Mouse (Mus musculus): Measurements from ENCODE around the gene Rgs7. TPM values are rescaled to one million over a fixed set of nuclear protein-coding genes. Genes with fewer than 3 reads are reported as not detected.

Gene Rgs7
- polyA plus RNA-seq, 1 experiment from 2014 or later: 0.33 TPM

GRCm38 (mm10) chr1:175040038-175040437, 452.3 kb downstream of the Rgs7 start:
- Histone ChIP-seq H3K36me3 (ENCODE audit: control insufficient read depth, insufficient read depth, low read length) (no peaks in the 10 kb centered on the region), H3K27me3 (ENCODE audit: control insufficient read depth, insufficient read depth, low read length) (no peaks in the 10 kb centered on the region), H3K4me1 (ENCODE audit: control insufficient read depth, insufficient read depth, low read length) (no peaks in the 10 kb centered on the region), H3K4me3 (ENCODE audit: low read depth, low read length) (no peak overlapping the region), H3K9me3 (ENCODE audit: control insufficient read depth, low read length) (no peaks in the 10 kb centered on the region), H3K27ac (replicated peaks; ENCODE audit: low read depth, low read length) (no peak overlapping the region), H3K9ac (ENCODE audit: low read length) (no peak overlapping the region), H3K4me2 (ENCODE audit: low read depth, severe bottlenecking) (no peak overlapping the region)
- DNase-seq (ENCODE audit: low spot score) (no peak), ATAC-seq (ENCODE audit: insufficient number of reproducible peaks, low FRiP score, low TSS enrichment, low read depth) (no peak)
- WGBS: 94% methylated on average over 4 of the region's 4 CpGs

- ATAC-seq (ENCODE audit: insufficient number of reproducible peaks, low FRiP score, low TSS enrichment, low read depth): no peak
- Histone ChIP-seq H3K4me1 (ENCODE audit: control insufficient read depth, insufficient read depth, low read length) (no peaks in the 10 kb centered on the region), H3K27me3 (ENCODE audit: control insufficient read depth, insufficient read depth, low read length) (no peaks in the 10 kb centered on the region), H3K9ac (ENCODE audit: low read length) (no peak overlapping the region), H3K27ac (replicated peaks; ENCODE audit: low read depth, low read length) (no peak overlapping the region), H3K4me2 (ENCODE audit: low read depth, severe bottlenecking) (no peak overlapping the region), H3K4me3 (ENCODE audit: low read depth, low read length) (no peak overlapping the region), H3K36me3 (ENCODE audit: control insufficient read depth, insufficient read depth, low read length) (no peaks in the 10 kb centered on the region), H3K9me3 (ENCODE audit: control insufficient read depth, low read length) (no peaks in the 10 kb centered on the region)
- DNase-seq (ENCODE audit: low spot score): no peak
- WGBS: 65% methylated on average over 6 of the region's 6 CpGs
Observed at GRCm38 (mm10) chr1:175039567-175039966, 452.7 kb downstream of the Rgs7 start.

- ATAC-seq (ENCODE audit: insufficient number of reproducible peaks, low FRiP score, low TSS enrichment, low read depth): peak; percentile 57; the same call in 1 of the 2 replicates
Observed at GRCm38 (mm10) chr1:175035461-175035860, 456.8 kb downstream of the Rgs7 start.

GRCm38 (mm10) chr1:175032015-175032414, 460.3 kb downstream of the Rgs7 start:
- H3K4me2 ChIP-seq (ENCODE audit: low read depth, severe bottlenecking): no peak overlapping the region
- peaks cover 6% of the 10 kb centered on the region for H3K4me1 ChIP-seq (ENCODE audit: control insufficient read depth, insufficient read depth, low read length)
- H3K27ac ChIP-seq (replicated peaks; ENCODE audit: low read depth, low read length): no peak overlapping the region
- H3K4me3 ChIP-seq (ENCODE audit: low read depth, low read length): no peak overlapping the region
- ATAC-seq (ENCODE audit: insufficient number of reproducible peaks, low FRiP score, low TSS enrichment, low read depth) (peak; percentile 7; the same call in 1 of the 2 replicates), DNase-seq (ENCODE audit: low spot score) (peak; percentile 22)
- no peaks in the 10 kb centered on the region for H3K36me3 ChIP-seq (ENCODE audit: control insufficient read depth, insufficient read depth, low read length)
- H3K9me3 ChIP-seq (ENCODE audit: control insufficient read depth, low read length): no peaks in the 10 kb centered on the region
- WGBS: 7% methylated on average over 6 of the region's 6 CpGs
- H3K9ac ChIP-seq (ENCODE audit: low read length): no peak overlapping the region
- no peaks in the 10 kb centered on the region for H3K27me3 ChIP-seq (ENCODE audit: control insufficient read depth, insufficient read depth, low read length)

More at GRCm38 (mm10) chr1:175035461-175035860, 456.8 kb downstream of the Rgs7 start:
- no peaks in the 10 kb centered on the region for H3K9me3 ChIP-seq (ENCODE audit: control insufficient read depth, low read length)
- no peak overlapping the region for H3K4me2 ChIP-seq (ENCODE audit: low read depth, severe bottlenecking)
- no peaks in the 10 kb centered on the region for H3K36me3 ChIP-seq (ENCODE audit: control insufficient read depth, insufficient read depth, low read length)
- 12% methylated on average over 5 of the region's 5 CpGs for WGBS
- H3K4me3 ChIP-seq (ENCODE audit: low read depth, low read length): no peak overlapping the region
- H3K27me3 ChIP-seq (ENCODE audit: control insufficient read depth, insufficient read depth, low read length): no peaks in the 10 kb centered on the region
- peak; percentile 25 for DNase-seq (ENCODE audit: low spot score)
- H3K9ac ChIP-seq (ENCODE audit: low read length): no peak overlapping the region
- H3K4me1 ChIP-seq (ENCODE audit: control insufficient read depth, insufficient read depth, low read length): no peaks in the 10 kb centered on the region
- H3K27ac ChIP-seq (replicated peaks; ENCODE audit: low read depth, low read length): no peak overlapping the region

- ATAC-seq (ENCODE audit: insufficient number of reproducible peaks, low FRiP score, low TSS enrichment, low read depth): peak; percentile 78
- Histone ChIP-seq H3K9me3 (ENCODE audit: control insufficient read depth, low read length) (no peaks in the 10 kb centered on the region), H3K9ac (ENCODE audit: low read length) (no peak overlapping the region), H3K4me3 (ENCODE audit: low read depth, low read length) (no peak overlapping the region), H3K27me3 (ENCODE audit: control insufficient read depth, insufficient read depth, low read length) (no peaks in the 10 kb centered on the region), H3K4me1 (ENCODE audit: control insufficient read depth, insufficient read depth, low read length) (peaks cover 6% of the 10 kb centered on the region), H3K36me3 (ENCODE audit: control insufficient read depth, insufficient read depth, low read length) (no peaks in the 10 kb centered on the region), H3K4me2 (ENCODE audit: low read depth, severe bottlenecking) (no peak overlapping the region), H3K27ac (replicated peaks; ENCODE audit: low read depth, low read length) (no peak overlapping the region)
- DNase-seq (ENCODE audit: low spot score): peak; percentile 47
- WGBS: 5% methylated on average over 9 of the region's 9 CpGs
Observed at GRCm38 (mm10) chr1:175028716-175029204, 463.5 kb downstream of the Rgs7 start.

- ATAC-seq (ENCODE audit: insufficient number of reproducible peaks, low FRiP score, low TSS enrichment, low read depth): no peak
- Histone ChIP-seq H3K4me2 (ENCODE audit: low read depth, severe bottlenecking) (no peak overlapping the region), H3K4me3 (ENCODE audit: low read depth, low read length) (no peak overlapping the region), H3K9me3 (ENCODE audit: control insufficient read depth, low read length) (no peaks in the 10 kb centered on the region), H3K27ac (replicated peaks; ENCODE audit: low read depth, low read length) (no peak overlapping the region), H3K4me1 (ENCODE audit: control insufficient read depth, insufficient read depth, low read length) (peaks cover 6% of the 10 kb centered on the region), H3K27me3 (ENCODE audit: control insufficient read depth, insufficient read depth, low read length) (no peaks in the 10 kb centered on the region), H3K9ac (ENCODE audit: low read length) (no peak overlapping the region), H3K36me3 (ENCODE audit: control insufficient read depth, insufficient read depth, low read length) (no peaks in the 10 kb centered on the region)
- 8% methylated on average over 4 of the region's 4 CpGs for WGBS
- peak; percentile 20 for DNase-seq (ENCODE audit: low spot score)
Observed at GRCm38 (mm10) chr1:175028267-175028666, 464.0 kb downstream of the Rgs7 start.

- H3K36me3 ChIP-seq (ENCODE audit: control insufficient read depth, insufficient read depth, low read length): no peaks in the 10 kb centered on the region
- H3K27me3 ChIP-seq (ENCODE audit: control insufficient read depth, insufficient read depth, low read length): no peaks in the 10 kb centered on the region
- no peak overlapping the region for H3K9ac ChIP-seq (ENCODE audit: low read length)
- 82% methylated on average over 7 of the region's 7 CpGs for WGBS
- H3K27ac ChIP-seq (replicated peaks; ENCODE audit: low read depth, low read length): no peak overlapping the region
- no peaks in the 10 kb centered on the region for H3K9me3 ChIP-seq (ENCODE audit: control insufficient read depth, low read length)
- H3K4me2 ChIP-seq (ENCODE audit: low read depth, severe bottlenecking): no peak overlapping the region
- DNase-seq (ENCODE audit: low spot score) (no peak), ATAC-seq (ENCODE audit: insufficient number of reproducible peaks, low FRiP score, low TSS enrichment, low read depth) (no peak)
- no peak overlapping the region for H3K4me3 ChIP-seq (ENCODE audit: low read depth, low read length)
- H3K4me1 ChIP-seq (ENCODE audit: control insufficient read depth, insufficient read depth, low read length): peaks cover 6% of the 10 kb centered on the region
Observed at GRCm38 (mm10) chr1:175025781-175026309, 466.5 kb downstream of the Rgs7 start.

GRCm38 (mm10) chr1:175024136-175024535, 468.2 kb downstream of the Rgs7 start:
- 86% methylated on average over 1 of the region's 1 CpGs for WGBS
- H3K4me1 ChIP-seq (ENCODE audit: control insufficient read depth, insufficient read depth, low read length): peaks cover 6% of the 10 kb centered on the region
- no peak for ATAC-seq (ENCODE audit: insufficient number of reproducible peaks, low FRiP score, low TSS enrichment, low read depth)
- no peak overlapping the region for H3K9ac ChIP-seq (ENCODE audit: low read length)
- H3K36me3 ChIP-seq (ENCODE audit: control insufficient read depth, insufficient read depth, low read length): no peaks in the 10 kb centered on the region
- H3K4me2 ChIP-seq (ENCODE audit: low read depth, severe bottlenecking): no peak overlapping the region
- no peak overlapping the region for H3K27ac ChIP-seq (replicated peaks; ENCODE audit: low read depth, low read length)
- no peak overlapping the region for H3K4me3 ChIP-seq (ENCODE audit: low read depth, low read length)
- H3K27me3 ChIP-seq (ENCODE audit: control insufficient read depth, insufficient read depth, low read length): no peaks in the 10 kb centered on the region
- no peaks in the 10 kb centered on the region for H3K9me3 ChIP-seq (ENCODE audit: control insufficient read depth, low read length)
- no peak for DNase-seq (ENCODE audit: low spot score)
